Mouse (Mus musculus): ENCODE measurements at regions not wholly inside any gene's neighbourhood (a gene's known extent, or its start where the extent isn't known, plus 50 kb on each side); places are given as distances from the start of the nearest gene placed in this dataset.

DNA sequence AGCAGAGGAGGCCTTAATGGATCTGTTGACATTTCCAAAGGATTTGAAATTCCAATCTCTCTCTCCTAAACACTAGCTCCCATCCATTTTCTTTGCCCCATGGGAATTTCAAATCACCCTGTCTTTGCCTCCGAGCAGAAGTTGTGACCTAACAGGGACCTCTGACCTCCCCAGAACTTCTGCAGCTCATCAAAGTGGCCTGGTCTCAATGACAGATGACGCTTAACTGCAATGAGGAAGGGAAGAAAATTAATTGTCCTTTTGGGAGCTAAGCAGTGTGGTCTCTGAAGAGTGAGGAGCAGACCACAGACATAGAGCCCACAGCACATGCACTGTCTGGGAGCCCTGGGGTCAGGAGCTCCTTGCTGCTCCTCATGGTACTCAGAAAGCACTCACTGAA is 155.3 kb downstream of the Tox3 start:
- ATAC-seq (replicated peaks; ENCODE audit: poor library complexity, severe bottlenecking): no peak

DNA sequence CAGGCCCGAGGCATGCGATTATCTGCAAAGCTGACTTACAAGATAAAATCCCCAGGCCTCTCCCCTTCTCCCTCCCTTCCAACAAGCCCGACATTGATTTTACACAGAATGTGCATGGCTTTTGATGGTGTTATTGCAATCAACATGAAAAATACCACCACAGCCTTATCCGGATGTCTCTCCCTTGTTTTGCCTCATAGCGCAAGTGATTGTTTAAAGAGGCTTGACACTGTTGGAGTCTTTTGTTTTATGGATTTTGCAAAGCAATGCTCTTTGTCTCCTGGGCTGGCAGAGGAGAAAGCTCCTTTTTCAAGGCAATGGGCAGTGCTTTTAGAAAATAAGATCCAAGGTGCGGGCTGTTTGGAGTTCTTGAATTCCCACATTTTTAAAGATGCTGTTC is 165.3 kb downstream of the Tox3 start:
- no peak for ATAC-seq (replicated peaks; ENCODE audit: poor library complexity, severe bottlenecking)

DNA sequence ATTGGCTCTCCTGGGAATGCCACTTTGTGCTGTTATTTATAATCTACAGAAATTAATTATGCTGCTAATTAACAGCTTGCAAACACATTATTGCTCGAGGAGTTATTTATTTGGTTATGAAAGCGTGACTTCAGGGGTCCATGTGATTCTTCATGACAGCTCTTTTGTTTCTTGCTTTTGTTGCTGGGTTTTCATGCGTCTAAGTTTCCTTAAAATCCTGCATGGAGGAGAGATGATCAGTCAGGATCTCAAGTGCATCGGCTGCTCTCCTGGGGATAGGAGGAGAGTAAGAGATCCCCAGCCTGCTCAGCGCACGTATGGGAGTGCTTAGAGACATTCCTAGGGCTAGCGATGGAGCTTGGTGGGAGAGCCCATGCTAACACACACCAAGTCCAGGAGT is 171.4 kb downstream of the Tox3 start:
- no peak for ATAC-seq (replicated peaks; ENCODE audit: poor library complexity, severe bottlenecking)

DNA sequence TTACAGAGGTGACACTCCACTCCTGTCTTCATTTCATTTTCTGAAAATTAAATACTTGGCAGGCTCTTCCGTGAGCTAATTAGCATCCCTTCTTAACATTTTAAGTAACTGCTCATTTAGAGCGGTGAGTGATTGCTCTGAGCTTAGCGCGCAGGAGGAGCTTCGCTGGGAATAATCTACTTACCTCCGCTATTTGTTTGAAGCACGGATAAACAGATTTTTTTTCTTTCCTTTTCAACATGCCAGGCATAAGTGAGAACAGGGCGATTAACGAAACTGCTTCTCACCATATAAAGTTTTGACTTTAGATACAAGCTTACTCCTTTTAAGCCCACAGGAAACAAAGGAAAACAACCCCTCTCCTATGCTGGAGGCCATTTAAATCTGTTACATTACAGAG is 171.8 kb downstream of the Tox3 start:
- no peak for ATAC-seq (replicated peaks; ENCODE audit: poor library complexity, severe bottlenecking)

DNA sequence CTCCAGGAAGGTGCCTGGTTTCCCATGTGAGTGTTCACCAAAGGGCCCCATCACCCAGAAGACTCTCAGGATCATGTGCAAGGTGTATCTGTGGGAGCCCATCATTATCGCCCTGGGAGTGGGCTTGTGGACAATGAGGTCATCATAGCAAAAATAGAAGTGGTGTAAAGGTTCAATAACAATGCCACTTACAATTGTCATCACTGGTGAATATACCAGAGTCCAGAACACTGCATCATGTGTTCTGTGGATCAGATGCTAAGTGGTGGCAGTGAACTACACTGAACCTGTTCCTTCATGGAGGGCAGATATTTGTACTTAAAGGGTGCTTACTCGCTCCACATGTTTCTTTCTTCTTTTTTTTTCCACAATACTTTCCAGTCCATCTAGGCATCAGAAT is 181.5 kb downstream of the Tox3 start:
- ATAC-seq (replicated peaks; ENCODE audit: poor library complexity, severe bottlenecking): no peak

DNA sequence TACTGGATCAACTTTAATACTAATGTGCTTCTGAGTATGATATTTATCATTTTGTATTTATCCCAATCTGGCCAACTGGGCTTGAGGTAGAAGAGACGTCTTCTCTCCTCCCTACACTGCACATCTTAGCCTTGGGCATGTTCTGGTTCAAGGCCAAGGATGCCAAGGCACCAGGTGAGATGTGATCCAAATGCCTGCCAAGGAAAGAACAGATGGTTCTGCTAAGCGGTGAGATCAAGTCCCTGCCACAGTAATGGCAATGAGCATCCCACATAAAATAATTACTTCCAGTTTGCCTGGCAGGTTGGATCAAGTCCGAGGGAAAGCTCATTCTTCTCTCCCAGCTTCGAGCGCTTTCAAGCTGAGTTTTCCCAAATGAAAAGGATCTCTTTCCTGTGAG is 196.7 kb downstream of the Tox3 start:
- ATAC-seq (replicated peaks; ENCODE audit: poor library complexity, severe bottlenecking): no peak

DNA sequence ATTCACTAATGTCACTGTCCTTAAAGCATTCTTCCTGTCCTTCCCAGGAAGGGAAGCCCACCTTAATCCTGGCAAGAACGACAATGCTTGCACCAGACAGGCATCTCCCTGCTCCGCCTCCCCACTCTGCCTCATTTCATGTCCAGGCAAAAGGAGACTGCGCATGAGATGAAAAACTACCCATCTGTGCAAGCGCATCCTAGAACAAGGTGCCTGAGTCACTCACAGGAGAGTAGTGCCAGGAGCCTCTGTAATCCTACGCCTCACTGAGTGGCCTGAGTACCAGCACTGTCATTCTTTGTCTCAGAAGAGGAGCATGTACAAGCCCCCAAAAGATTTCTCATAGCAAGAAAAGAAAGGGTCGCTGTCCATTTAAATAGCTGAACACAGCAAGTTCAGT is 198.2 kb downstream of the Tox3 start:
- no peak for ATAC-seq (replicated peaks; ENCODE audit: poor library complexity, severe bottlenecking)

DNA sequence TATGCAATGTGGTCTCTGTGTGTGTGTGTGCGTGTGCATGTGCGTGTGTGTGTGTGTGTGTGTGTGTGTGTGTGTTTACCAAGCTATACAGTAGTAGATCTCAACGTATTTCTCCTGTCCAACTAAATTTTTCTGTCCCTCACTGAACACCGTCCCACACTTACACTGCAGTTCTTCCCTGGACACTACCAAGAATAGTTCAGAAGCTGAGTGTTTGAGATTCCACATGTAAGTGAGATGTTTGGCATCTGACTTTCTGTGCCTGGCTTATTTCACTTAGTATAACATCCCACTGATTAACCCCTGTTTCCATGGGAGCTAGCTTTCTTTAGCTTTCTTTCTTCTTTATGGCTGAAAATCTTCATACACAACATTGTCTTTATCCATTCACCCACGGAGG is 213.5 kb downstream of the Tox3 start:
- no peak for ATAC-seq (replicated peaks; ENCODE audit: poor library complexity, severe bottlenecking)

DNA sequence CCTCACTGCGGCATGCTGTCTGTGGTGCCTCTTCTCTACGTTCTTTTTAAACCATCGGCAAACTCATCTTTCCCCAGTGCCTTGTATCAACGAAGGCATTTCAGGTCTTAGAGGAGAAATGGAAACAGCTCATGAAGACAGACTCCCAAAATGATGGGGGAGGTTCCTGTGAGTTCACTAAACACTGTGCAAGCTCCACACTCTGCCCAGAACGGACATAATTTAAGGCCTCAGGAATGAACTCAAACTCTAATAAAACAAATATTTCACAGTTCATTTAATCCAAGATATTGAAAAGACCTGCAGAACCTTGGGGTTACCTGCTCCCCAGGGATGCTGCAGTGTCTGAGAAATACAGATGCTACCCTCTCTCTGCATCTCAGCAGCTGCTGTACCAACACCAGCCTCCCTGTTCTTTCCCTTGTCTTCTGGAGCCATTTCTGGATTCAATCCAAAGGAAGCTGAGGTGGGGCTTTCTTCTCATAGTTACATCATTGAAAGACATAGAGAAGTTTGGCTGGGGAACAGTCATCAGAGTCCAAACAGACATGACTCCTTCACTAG is 217.4 kb downstream of the Tox3 start:
- no peak for ATAC-seq (replicated peaks; ENCODE audit: poor library complexity, severe bottlenecking)

DNA sequence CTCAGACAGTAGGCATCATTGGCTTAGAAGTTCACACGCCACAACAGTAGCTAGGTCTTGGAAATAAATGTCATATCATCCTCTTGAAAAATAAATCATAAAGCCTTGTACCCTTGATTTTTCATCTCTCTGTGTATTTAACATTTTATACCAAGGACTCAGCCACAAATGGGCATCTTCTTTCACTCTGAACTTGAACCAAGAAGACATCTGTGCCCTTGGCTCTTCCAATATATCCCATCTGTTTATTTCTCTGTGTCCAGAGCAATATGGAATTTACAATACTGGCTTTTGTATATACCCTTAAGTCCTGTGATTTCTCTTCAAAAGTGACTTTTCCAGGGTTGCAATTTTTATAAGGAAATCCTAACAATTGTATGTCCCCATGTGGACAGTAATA is 222.7 kb downstream of the Tox3 start:
- ATAC-seq (replicated peaks; ENCODE audit: poor library complexity, severe bottlenecking): no peak

DNA sequence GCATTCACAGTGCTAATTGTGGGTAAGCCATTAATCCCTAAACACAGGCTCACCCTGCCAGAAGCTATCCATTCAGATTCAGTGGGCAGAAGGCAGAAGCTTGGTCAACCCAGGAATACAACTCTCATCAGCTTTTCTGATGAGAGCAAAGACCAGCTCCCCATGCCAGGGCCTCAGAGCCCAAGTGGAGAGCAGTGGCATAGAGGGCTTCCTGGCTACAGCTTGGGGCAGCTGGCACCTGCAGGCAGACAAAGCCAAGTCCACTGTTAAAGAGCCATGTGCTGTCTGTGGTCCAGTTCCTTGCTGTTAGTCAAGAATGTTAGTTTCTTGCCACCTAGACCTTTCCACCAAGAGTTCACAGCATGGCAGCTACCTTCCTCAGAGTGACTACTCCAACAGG is 225.0 kb downstream of the Tox3 start:
- no peak for ATAC-seq (replicated peaks; ENCODE audit: poor library complexity, severe bottlenecking)

DNA sequence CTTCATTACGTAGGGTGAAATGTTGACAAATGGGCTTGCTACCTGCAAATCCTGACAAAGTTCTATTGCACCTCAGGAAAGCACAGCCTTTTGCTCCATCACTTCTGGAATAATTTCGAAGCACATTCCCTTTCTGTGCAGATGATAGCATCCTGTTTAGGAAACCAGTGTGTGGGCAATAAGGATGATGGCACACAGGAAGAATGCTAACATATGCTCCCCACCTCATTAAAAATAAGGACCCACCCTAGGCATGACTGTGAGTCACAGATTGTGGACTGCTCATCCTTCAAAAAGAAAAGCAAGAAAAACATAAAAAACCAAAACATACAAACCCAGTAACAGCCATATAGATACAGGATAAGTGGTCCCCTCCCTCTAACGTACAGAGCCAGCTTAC is 226.2 kb downstream of the Tox3 start:
- no peak for ATAC-seq (replicated peaks; ENCODE audit: poor library complexity, severe bottlenecking)

DNA sequence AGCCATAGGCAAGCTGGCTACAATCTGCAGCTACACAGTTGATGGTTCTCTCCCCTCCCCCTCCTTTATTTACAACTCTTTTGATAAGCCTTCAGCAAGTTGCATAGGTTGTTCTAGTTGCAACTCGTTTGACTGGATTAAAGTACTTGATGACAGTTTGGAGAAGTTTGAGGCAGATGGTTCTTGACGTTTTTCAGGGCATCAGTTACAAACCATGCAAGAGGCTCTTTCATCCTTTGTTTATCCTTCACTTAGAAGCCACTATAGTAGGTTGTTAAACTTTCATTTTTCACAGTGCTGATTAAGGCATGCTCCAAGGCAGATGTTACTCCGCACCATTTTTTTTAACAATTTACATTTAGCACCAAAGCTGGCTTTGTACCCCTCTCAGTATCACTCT is 227.1 kb downstream of the Tox3 start:
- ATAC-seq (replicated peaks; ENCODE audit: poor library complexity, severe bottlenecking): no peak

DNA sequence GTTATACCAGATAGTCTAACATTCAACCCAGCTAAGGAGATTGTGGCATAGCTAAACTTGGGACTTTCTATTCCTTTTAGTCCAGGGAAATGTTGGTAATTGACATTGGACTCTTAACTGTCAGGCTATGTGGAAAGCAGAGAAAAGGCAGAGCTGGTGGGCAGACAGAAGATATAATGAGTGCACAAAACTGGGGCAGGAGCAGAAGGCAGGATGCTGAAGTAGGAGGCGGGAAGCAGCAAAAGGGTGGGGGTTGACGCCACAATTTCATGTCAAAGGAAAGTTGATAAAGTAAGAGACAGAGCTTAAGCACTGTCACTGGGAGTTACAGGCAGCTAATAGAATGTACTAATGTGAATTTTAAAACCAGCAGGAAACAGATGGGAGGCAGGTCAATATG is 232.7 kb downstream of the Tox3 start:
- no peak for ATAC-seq (replicated peaks; ENCODE audit: poor library complexity, severe bottlenecking)

DNA sequence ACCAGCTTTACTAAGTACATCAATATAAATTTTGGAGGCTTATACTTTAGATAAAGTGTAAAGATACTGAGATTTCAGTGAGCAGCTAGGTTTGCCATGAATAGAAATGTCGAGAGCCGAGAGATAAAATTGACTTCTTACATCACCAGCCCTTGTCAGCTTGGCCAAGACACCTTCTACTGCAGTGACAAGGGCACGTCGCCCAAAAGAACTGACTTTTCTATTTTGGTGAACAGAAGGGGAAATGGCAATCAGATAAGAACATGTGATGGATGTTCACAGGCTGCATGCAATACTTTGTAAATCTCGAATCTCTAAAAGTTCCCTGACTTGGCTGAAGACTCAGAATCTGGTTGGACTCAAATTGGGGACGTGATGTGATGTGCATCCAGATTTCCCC is 247.6 kb downstream of the Tox3 start:
- no peak for ATAC-seq (replicated peaks; ENCODE audit: poor library complexity, severe bottlenecking)

DNA sequence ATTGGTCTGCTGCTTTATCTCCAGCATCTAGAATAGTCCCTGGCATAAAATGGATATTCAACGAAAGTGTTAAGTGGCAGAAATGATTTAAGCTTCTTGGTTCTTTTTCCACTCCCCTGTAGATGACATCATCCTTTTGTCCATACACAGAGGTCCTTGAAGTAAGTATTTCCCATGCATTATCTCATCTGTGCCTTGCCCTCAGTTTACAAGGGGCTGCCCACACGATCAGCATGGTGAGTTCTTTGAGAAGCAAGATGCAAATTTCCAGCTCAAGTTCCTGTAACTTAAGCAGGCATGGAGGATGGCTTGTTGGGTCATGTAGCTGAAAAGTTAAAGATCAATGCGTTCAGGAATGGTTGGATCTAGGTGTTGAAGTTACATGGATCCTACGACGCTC is 265.5 kb downstream of the Tox3 start:
- no peak for ATAC-seq (replicated peaks; ENCODE audit: poor library complexity, severe bottlenecking)

DNA sequence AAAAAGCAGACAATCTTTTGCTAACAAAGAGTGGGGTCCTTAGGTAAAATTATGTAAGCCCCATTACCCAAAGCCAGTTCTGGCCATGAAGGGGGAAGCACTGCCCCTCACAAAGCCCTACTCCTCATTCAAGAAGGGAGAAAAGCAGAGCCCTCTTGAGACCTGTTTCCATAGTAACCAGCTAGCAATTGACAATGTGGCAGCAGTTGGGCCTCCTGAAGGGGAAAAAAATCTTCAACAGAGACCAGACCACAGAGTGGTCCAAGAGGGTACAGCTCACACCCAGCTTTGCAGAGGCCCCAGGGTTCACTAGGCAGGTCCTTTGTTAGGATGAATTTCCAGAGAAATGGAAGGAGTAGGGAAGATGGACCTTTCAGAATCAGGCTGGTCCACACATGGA is 271.8 kb downstream of the Tox3 start:
- no peak for ATAC-seq (replicated peaks; ENCODE audit: poor library complexity, severe bottlenecking)

DNA sequence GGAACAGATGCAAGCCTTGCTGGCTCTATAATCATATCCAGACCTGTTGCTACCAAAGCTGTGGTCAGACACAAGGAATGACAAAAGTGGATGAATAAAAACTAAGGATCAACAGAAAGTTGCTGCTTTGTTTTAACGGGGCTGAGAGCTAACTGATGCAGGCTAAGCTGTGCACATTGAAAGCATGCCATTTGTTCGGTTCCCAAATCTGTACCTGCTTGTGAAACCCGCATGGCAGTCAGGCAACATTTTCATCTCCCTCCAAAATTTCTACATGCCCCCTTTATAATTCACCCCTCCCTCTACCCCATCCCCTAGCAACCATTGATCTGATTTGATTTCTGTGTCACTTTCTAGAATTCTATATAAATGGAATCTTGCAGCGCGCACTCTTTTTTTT is 272.3 kb downstream of the Tox3 start:
- ATAC-seq (replicated peaks; ENCODE audit: poor library complexity, severe bottlenecking): no peak

DNA sequence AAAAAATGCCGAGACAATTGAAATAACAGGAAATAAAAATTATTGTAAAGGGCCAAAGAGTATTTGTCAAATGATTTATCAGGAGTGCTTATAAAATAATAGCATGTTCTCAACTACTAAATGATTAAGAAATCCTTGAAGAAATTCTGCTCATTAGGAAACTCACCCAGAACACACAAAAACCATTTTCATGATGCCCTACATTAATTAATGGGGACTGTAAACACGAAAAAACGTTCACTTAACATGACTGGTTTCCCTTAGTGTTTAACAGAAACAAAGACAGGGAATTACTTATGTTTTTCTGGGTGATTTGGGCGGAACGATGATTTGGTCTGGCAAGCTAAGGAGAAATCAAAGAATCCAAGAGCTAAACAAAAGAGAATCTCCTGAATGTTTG is 278.1 kb downstream of the Tox3 start:
- ATAC-seq (replicated peaks; ENCODE audit: poor library complexity, severe bottlenecking): no peak

DNA sequence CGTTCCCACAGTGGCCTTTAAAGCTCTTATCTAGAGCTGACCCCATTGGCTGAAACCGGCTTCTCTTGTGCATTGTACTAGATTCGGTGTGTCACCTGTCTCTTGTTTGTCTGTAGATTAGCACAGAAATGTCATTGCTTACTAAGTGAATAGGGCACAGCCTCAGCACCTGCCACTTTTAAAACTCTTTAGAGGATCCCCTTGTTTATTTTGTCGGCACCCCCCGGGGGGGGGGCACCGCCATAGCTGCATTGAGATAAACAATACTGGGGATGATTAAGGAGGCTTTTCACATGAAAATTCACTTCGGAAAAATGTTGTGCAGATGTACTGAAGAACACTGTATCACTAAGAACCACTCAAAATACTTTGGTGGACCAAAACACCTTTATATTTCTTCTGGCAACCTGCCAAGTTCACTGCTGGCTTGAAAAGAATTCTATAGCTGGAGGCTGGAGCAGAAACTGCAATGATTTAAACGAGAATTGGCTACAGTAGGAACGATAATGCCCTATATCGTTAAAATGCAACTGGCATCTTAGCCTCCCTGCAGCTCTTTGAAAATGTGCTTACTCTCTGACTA is 278.6 kb downstream of the Tox3 start:
- ATAC-seq (replicated peaks; ENCODE audit: poor library complexity, severe bottlenecking): no peak

DNA sequence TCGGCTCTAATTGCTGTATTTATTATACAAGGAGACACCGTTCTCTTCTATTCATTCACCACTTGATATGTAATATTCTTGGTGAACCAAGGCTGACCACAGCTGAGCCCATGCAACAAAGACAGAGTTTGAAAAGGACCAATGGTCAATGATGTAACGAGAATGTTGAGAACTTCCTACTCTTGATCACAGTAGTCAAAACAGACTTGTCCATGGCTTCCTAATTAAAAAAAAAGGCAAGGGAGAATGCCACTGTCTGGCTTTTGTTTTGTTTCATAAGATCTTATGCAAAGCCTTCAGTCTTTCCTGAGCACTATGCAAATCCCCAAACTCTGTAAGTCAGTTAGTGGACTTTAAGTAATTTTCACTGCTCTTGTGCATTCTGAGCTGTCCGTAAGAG is 279.7 kb downstream of the Tox3 start:
- ATAC-seq (replicated peaks; ENCODE audit: poor library complexity, severe bottlenecking): no peak

DNA sequence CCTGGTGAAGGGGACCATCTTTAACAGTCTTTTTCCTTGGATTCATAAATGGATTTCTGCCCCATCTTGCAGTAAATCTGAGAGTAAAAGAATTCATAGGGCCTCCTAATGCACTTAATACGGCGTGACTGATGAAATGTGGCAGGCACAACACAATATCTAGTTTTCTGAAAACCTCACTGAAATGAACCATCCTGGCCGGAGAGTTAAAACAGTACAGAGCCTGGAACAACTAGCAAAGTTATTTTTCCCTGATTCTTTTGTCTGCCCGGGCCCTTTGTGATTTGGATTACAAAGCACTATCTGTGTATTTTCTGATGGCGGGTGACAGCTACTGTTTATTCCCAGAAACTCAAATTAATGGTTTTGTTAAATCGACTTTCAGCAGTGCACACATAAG is 283.8 kb downstream of the Tox3 start:
- no peak for ATAC-seq (replicated peaks; ENCODE audit: poor library complexity, severe bottlenecking)

DNA sequence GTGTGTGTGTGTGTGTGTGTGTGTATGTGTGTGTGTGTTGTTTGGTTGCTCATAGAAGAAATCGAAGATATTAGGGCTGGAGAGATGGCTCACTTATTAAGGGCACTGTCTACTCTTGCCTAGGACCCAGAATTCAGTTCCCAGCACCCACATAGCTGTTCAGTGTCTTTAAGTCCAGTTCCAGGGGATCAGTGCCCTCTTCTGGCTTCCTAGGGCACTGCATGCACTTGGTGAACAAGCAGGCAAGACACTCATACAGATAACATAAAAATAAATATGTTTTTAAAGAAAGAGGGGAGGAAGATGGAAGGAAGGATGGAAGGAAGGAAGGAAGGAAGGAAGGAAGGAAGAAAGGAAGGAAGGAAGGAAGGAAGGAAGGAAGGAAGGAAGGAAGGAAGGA is 284.9 kb downstream of the Tox3 start:
- ATAC-seq (replicated peaks; ENCODE audit: poor library complexity, severe bottlenecking): no peak
